Mouse (Mus musculus) MEL (cell line): ENCODE measurements around the gene Kif11. TPM values are rescaled to one million over a fixed set of nuclear protein-coding genes. Genes with fewer than 3 reads are reported as not detected.

Experiments used
- DNase-seq: peaks from one replicate; pipeline ENCODE4 v3.0.0; 2011; ENCODE audit warnings: low read depth, low spot score
- H3K27ac ChIP-seq: 2 replicates; pipeline ENCODE4 v1.5.1; 2012; ENCODE audit warnings: low read depth, mild to moderate bottlenecking, control low read depth, low read length, moderate library complexity; ENCODE audit not compliant: control insufficient read depth
- H3K27me3 ChIP-seq, 2 experiments: fragments of 150-350 bp in 1 of 2; sonication (generic) in 1 of 2; 2 replicates each; pipeline ENCODE4 v1.6.1; 2012; ENCODE audit warnings: low read length in 2 of 2, mild to moderate bottlenecking in 2 of 2, improper control_type of control experiment in 1 of 2, moderate library complexity in 1 of 2; ENCODE audit not compliant: insufficient read depth in 2 of 2, control insufficient read depth in 1 of 2
- H3K36me3 ChIP-seq, 2 experiments: 2 replicates each; pipeline ENCODE4 v1.6.1; 2012 to 2014; ENCODE audit warnings: low read length in 2 of 2, improper control_type of control experiment in 1 of 2, inconsistent platforms in 1 of 2, mild to moderate bottlenecking in 1 of 2; ENCODE audit not compliant: insufficient read depth in 2 of 2, control insufficient read depth in 1 of 2
- H3K4me1 ChIP-seq, 2 experiments: fragments of 150-350 bp in 1 of 2; sonication (generic) in 1 of 2; 2 replicates each; pipeline ENCODE4 v1.6.1; 2012; ENCODE audit warnings: low read length in 2 of 2, improper control_type of control experiment in 1 of 2, mild to moderate bottlenecking in 1 of 2; ENCODE audit not compliant: insufficient read depth in 2 of 2, control insufficient read depth in 1 of 2
- H3K4me3 ChIP-seq, 2 experiments: fragments of 150-350 bp in 1 of 2; sonication (generic) in 1 of 2; 2 replicates each; pipeline ENCODE4 v1.5.1; 2012; ENCODE audit warnings: low read depth in 2 of 2, low read length in 2 of 2, mild to moderate bottlenecking in 2 of 2, moderate library complexity in 2 of 2, control low read depth in 1 of 2, improper control_type of control experiment in 1 of 2; ENCODE audit not compliant: control insufficient read depth in 1 of 2, insufficient read depth in 1 of 2
- H3K79me2 ChIP-seq: 2 replicates; pipeline ENCODE4 v1.6.1; 2012; ENCODE audit warnings: mild to moderate bottlenecking, low read length, moderate library complexity; ENCODE audit not compliant: control insufficient read depth, poor library complexity, insufficient read depth
- H3K9ac ChIP-seq: 2 replicates; pipeline ENCODE4 v1.6.1; 2012; ENCODE audit warnings: low read depth, mild to moderate bottlenecking, control low read depth, low read length, moderate library complexity; ENCODE audit not compliant: control insufficient read depth, poor library complexity, severe bottlenecking
- H3K9me3 ChIP-seq: fragments of 150-350 bp; sonication (generic); replicated peaks from 2 replicates; pipeline ENCODE4 v1.6.1; 2012; ENCODE audit warnings: mild to moderate bottlenecking, low read length, improper control_type of control experiment, moderate library complexity; ENCODE audit not compliant: insufficient read depth
- CHD1 ChIP-seq: IDR thresholded peaks from 2 replicates; pipeline ENCODE4 v1.6.1; 2012; ENCODE audit warnings: low read depth, mild to moderate bottlenecking, inconsistent platforms, low read length, improper control_type of control experiment
- EP300 ChIP-seq, 2 experiments: IDR thresholded peaks; 2 replicates each; pipeline ENCODE4 v1.6.1; 2011; ENCODE audit warnings: improper control_type of control experiment in 2 of 2, low read length in 2 of 2, low read depth in 1 of 2, mild to moderate bottlenecking in 1 of 2
- MAZ ChIP-seq: IDR thresholded peaks from 2 replicates; pipeline ENCODE4 v1.6.1; 2012; ENCODE audit warnings: low read depth, mild to moderate bottlenecking, inconsistent platforms, low read length, improper control_type of control experiment
- MYC ChIP-seq: IDR thresholded peaks from 2 replicates; pipeline ENCODE4 v1.6.1; 2011; ENCODE audit warnings: low read depth, mild to moderate bottlenecking, low read length, improper control_type of control experiment, moderate library complexity
- POLR2A ChIP-seq, 2 experiments: IDR thresholded peaks; 2 replicates each; pipeline ENCODE4 v1.6.1; 2011 to 2012; ENCODE audit warnings: low read length in 2 of 2, mild to moderate bottlenecking in 2 of 2, control low read depth in 1 of 2, improper control_type of control experiment in 1 of 2, low read depth in 1 of 2, moderate library complexity in 1 of 2; ENCODE audit not compliant: control insufficient read depth in 1 of 2, insufficient read depth in 1 of 2, poor library complexity in 1 of 2
- POLR2AphosphoS2 ChIP-seq: IDR thresholded peaks from 2 replicates; pipeline ENCODE4 v1.6.1; 2011; ENCODE audit warnings: low read length, improper control_type of control experiment
- RAD21 ChIP-seq: IDR thresholded peaks from 2 replicates; pipeline ENCODE4 v1.6.1; 2011; ENCODE audit warnings: mild to moderate bottlenecking, low read depth, low read length, improper control_type of control experiment
- RCOR1 ChIP-seq: IDR thresholded peaks from 2 replicates; pipeline ENCODE4 v1.6.1; 2012; ENCODE audit warnings: low read depth, mild to moderate bottlenecking, inconsistent platforms, low read length, improper control_type of control experiment
- TAL1 ChIP-seq: IDR thresholded peaks from 2 replicates; pipeline ENCODE4 v1.6.1; 2012; ENCODE audit warnings: mild to moderate bottlenecking, inconsistent platforms, low read length, moderate library complexity, mixed read lengths
- UBTF ChIP-seq: IDR thresholded peaks from 2 replicates; pipeline ENCODE4 v1.6.1; 2012; ENCODE audit warnings: low read depth, mild to moderate bottlenecking, inconsistent platforms, low read length, improper control_type of control experiment, moderate library complexity, borderline replicate concordance; ENCODE audit not compliant: insufficient read depth
- ZC3H11A ChIP-seq: IDR thresholded peaks from 2 replicates; pipeline ENCODE4 v1.6.1; 2012; ENCODE audit warnings: low read depth, mild to moderate bottlenecking, inconsistent platforms, low read length, improper control_type of control experiment
- ZMIZ1 ChIP-seq: IDR thresholded peaks from 2 replicates; pipeline ENCODE4 v1.6.1; 2012; ENCODE audit warnings: low read depth, mild to moderate bottlenecking, inconsistent platforms, low read length, improper control_type of control experiment, moderate library complexity
- ZNF384 ChIP-seq: IDR thresholded peaks from 2 replicates; pipeline ENCODE4 v1.6.1; 2012; ENCODE audit warnings: low read depth, mild to moderate bottlenecking, inconsistent platforms, low read length, improper control_type of control experiment
- polyA plus RNA-seq, 2 experiments: library from polyadenylated mRNA; stranded (reverse) in 1 of 2; unstranded in 1 of 2; fragments of >175 nt in 1 of 2; fragments of >200 nt in 1 of 2; gene quantifications; 2 replicates each; pipeline versions ENCODE4 v1.2.1 to v1.2.4; 2012; ENCODE audit warnings: low replicate concordance in 2 of 2, low read depth in 1 of 2; ENCODE audit not compliant: insufficient read length in 2 of 2, insufficient read depth in 1 of 2, missing spikeins in 1 of 2
- total RNA-seq: library from RNA; depleted of rRNA; stranded (reverse); fragments of 300-350 nt; gene quantifications from 2 replicates; pipeline ENCODE4 v1.2.3, GENCODE M21; 2012

Gene Kif11
- total and polyA plus RNA-seq, 3 experiments = 44.8 to 50.5 (median 50.1) TPM

- no peaks in the 10 kb centered on the region for H3K9me3 ChIP-seq
- peaks cover 53% of the 10 kb centered on the region for H3K79me2 ChIP-seq
- H3K27ac ChIP-seq = peak overlapping the region; percentile 80
- DNase-seq = peak; percentile 62
- H3K4me1 ChIP-seq = peaks cover 9 to 19% of the 10 kb centered on the region in 2 experiments
- H3K4me3 ChIP-seq = peak overlapping the region; percentile 86 to 87
- TF ChIP-seq MYC (peak; percentile 2; the same call in 1 of the 2 replicates), MAZ (no peak)
- TF ChIP-seq, all 39 proteins: peak for 1
- H3K9ac ChIP-seq = peak overlapping the region; percentile 92
- H3K36me3 ChIP-seq = peaks cover 7 to 37% of the 10 kb centered on the region in 2 experiments
- H3K27me3 ChIP-seq = no peaks in the 10 kb centered on the region
Observed at GRCm38 (mm10) chr19:37376841-37377240, 638 bp downstream of the Kif11 start.

GRCm38 (mm10) chr19:37377404-37377990, 1.3 kb downstream of the Kif11 start:
- H3K4me3 ChIP-seq = peak overlapping the region; percentile 86 to 87
- H3K4me1 ChIP-seq = peaks cover 9 to 19% of the 10 kb centered on the region in 2 experiments
- DNase-seq = peak; percentile 41
- no peaks in the 10 kb centered on the region for H3K27me3 ChIP-seq
- peaks cover 14 to 43% of the 10 kb centered on the region in 2 experiments for H3K36me3 ChIP-seq
- peak overlapping the region; percentile 16; the same call in 1 of the 2 replicates for H3K27ac ChIP-seq
- no peaks in the 10 kb centered on the region for H3K9me3 ChIP-seq
- peak overlapping the region; percentile 92 for H3K9ac ChIP-seq
- peaks cover 58% of the 10 kb centered on the region for H3K79me2 ChIP-seq
- peak; percentile 67; the same call in 1 of the 2 replicates for TF ChIP-seq ZNF384
- no peak for TF ChIP-seq ZMIZ1
- 0 out of 2 replicates have a peak, but pooled peaks have one; percentile 24 for TF ChIP-seq MAZ
- TF ChIP-seq POLR2AphosphoS2 = no peak

GRCm38 (mm10) chr19:37378816-37379215, 2.6 kb downstream of the Kif11 start:
- peak overlapping the region in 1 of 2 experiments; percentile 17; a peak in 1 of 4 replicates for H3K4me3 ChIP-seq
- H3K4me1 ChIP-seq = peaks cover 9 to 17% of the 10 kb centered on the region in 2 experiments
- TF ChIP-seq EP300 (IDR thresholded peaks at IDR 0.05; ENCODE audit: low read depth in 1 of 2, low read length in 2 of 2) (no peak), UBTF (no peak), RAD21 (no peak), RCOR1 (no peak), POLR2A (IDR thresholded peaks at IDR 0.05; ENCODE audit: control insufficient read depth in 1 of 2, insufficient read depth in 1 of 2, low read depth in 1 of 2, low read length in 2 of 2, poor library complexity in 1 of 2) (no peak), CHD1 (no peak), ZC3H11A (no peak), TAL1 (no peak), POLR2AphosphoS2 (no peak)
- no peak overlapping the region for H3K9ac ChIP-seq
- H3K79me2 ChIP-seq = peaks cover 70% of the 10 kb centered on the region
- peaks cover 21 to 37% of the 10 kb centered on the region in 2 experiments for H3K36me3 ChIP-seq
- H3K27ac ChIP-seq = no peak overlapping the region
- no peaks in the 10 kb centered on the region for H3K9me3 ChIP-seq
- no peak for DNase-seq
- H3K27me3 ChIP-seq = no peaks in the 10 kb centered on the region
